Mouse (Mus musculus) testis, adult 2 months (tissue): ENCODE results near the gene Nudt17.

ENCODE experiments used
- CTCF ChIP-seq: fragments of 200-500 bp; IDR thresholded peaks from 2 replicates; pipeline ENCODE4 v1.5.1; 2012; ENCODE audit warnings: low read depth, mild to moderate bottlenecking, inconsistent platforms, low read length, moderate library complexity; ENCODE audit not compliant: control insufficient read depth, insufficient read depth, insufficient replicate concordance
- POLR2A ChIP-seq: fragments of 200-500 bp; IDR thresholded peaks from 2 replicates; pipeline ENCODE4 v1.6.1; 2012; ENCODE audit warnings: low read depth, mild to moderate bottlenecking, inconsistent platforms, low read length, moderate library complexity; ENCODE audit not compliant: control insufficient read depth

GRCm38 (mm10) chr3:96684151-96684821, 24.1 kb downstream of the Nudt17 start:
- TF ChIP-seq POLR2A (0 out of 2 replicates have a peak, but pooled peaks have one; percentile 32), CTCF (no peak)
